Comparison of ENCODE assay signal across 12 mouse cellular contexts in the genomic region with DNA sequence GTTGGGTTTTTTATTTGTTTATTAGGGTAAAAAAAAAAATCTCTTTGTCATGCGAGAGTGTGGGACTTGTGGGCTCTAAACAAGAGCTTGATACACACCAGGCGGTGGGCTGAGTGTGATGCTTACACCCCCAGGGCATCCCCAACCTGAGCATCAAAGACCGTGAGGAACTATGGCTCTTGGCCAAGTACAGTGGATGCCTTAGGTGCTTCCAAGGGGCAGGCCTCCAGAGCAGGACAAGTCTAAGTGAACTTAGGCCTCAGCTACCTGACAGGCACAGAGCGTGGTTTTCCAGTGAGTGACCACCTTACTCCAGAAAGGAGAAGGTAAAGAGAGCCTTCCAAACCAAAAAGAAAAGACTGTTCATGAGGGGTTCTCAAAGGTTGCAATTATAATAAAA. TPM values are rescaled to one million over a fixed set of nuclear protein-coding genes. Genes with fewer than 3 reads are reported as not detected.
"Had no signal": no experiment of that assay in that cellular context is flagged by ENCODE, and none has a peak within 500 bp of the region (broad histone marks: within the 10 kb centered on the region; RNA-seq: fewer than 3 reads in every experiment).

No protein-coding gene starts in this region.

- DNase-seq: liver, embryonic 13.5 days; lung, adult 18-20 months; right cerebral cortex, postnatal 25 days; thymus, postnatal 14 days had no signal

- H3K9me3 ChIP-seq: intestine, embryonic 15.5 days; limb, embryonic 13.5 days; liver, embryonic 13.5 days had no signal

- H3K27me3 ChIP-seq: intestine, embryonic 15.5 days; limb, embryonic 13.5 days; liver, embryonic 13.5 days; midbrain, embryonic 13.5 days had no signal

- H3K36me3 ChIP-seq: intestine, embryonic 15.5 days; limb, embryonic 13.5 days; liver, embryonic 13.5 days; midbrain, embryonic 13.5 days had no signal

- H3K9ac ChIP-seq: intestine, embryonic 15.5 days; limb, embryonic 13.5 days; liver, embryonic 13.5 days; midbrain, embryonic 13.5 days had no signal

- H3K27ac ChIP-seq: intestine, embryonic 15.5 days; layer of hippocampus, adult 2 months; limb, embryonic 13.5 days; liver, embryonic 13.5 days; midbrain, embryonic 13.5 days; stomach, postnatal 0 days had no signal

- H3K4me3 ChIP-seq: intestine, embryonic 15.5 days; layer of hippocampus, adult 2 months; limb, embryonic 13.5 days; liver, embryonic 13.5 days; midbrain, embryonic 13.5 days had no signal

- ATAC-seq: intestine, embryonic 15.5 days; midbrain, embryonic 13.5 days had no signal

- H3K4me2 ChIP-seq: intestine, embryonic 15.5 days; limb, embryonic 13.5 days; liver, embryonic 13.5 days; midbrain, embryonic 13.5 days had no signal

- H3K4me1 ChIP-seq: intestine, embryonic 15.5 days; limb, embryonic 13.5 days; liver, embryonic 13.5 days had no signal

RNA-seq across cellular contexts. Expression of a gene that starts 1.6 kb away (rescaled TPM):
- polyA plus RNA-seq: limb, embryonic 13.5 days; lung, embryonic 16.5 days; midbrain, embryonic 13.5 days; midbrain, postnatal 0 days; neural tube, embryonic 14.5 days had no signal

RNA-seq across cellular contexts. Expression of a gene that starts 11.3 kb away (rescaled TPM):
- polyA plus RNA-seq: limb, embryonic 13.5 days; liver, embryonic 13.5 days; lung, embryonic 16.5 days; midbrain, embryonic 13.5 days; midbrain, postnatal 0 days; neural tube, embryonic 14.5 days had no signal

RNA-seq across cellular contexts. Expression of a gene that starts 20.7 kb away (rescaled TPM):
- polyA plus RNA-seq: limb, embryonic 13.5 days; liver, embryonic 13.5 days; lung, embryonic 16.5 days; midbrain, embryonic 13.5 days; midbrain, postnatal 0 days; neural tube, embryonic 14.5 days; stomach, postnatal 0 days had no signal

RNA-seq across cellular contexts. Expression of a gene that starts 37.2 kb away (rescaled TPM):
- polyA plus RNA-seq: intestine, embryonic 15.5 days; limb, embryonic 13.5 days; liver, embryonic 13.5 days; lung, embryonic 16.5 days; midbrain, embryonic 13.5 days; midbrain, postnatal 0 days; neural tube, embryonic 14.5 days; stomach, postnatal 0 days had no signal
